Mouse (Mus musculus) C2C12 (cell line): ENCODE measurements around the gene Coq10a. TPM values are rescaled to one million over a fixed set of nuclear protein-coding genes. Genes with fewer than 3 reads are reported as not detected.

ENCODE experiments used
- H3K27me3 ChIP-seq: one replicate; pipeline ENCODE4 v1.6.1; 2011; ENCODE audit not compliant: control insufficient read depth, insufficient read depth, insufficient read length
- H3K36me3 ChIP-seq: one replicate; pipeline ENCODE4 v1.6.1; 2011; ENCODE audit not compliant: control insufficient read depth, insufficient read depth
- H3K4me3 ChIP-seq: one replicate; pipeline ENCODE4 v1.5.1; 2011; ENCODE audit warnings: mild to moderate bottlenecking, control low read depth; ENCODE audit not compliant: poor library complexity, insufficient read depth, severe bottlenecking
- H3K79me2 ChIP-seq: one replicate; pipeline ENCODE4 v1.6.1; 2011; ENCODE audit not compliant: control insufficient read depth, insufficient read depth
- H3K79me3 ChIP-seq: one replicate; pipeline ENCODE4 v1.6.1; 2011; ENCODE audit warnings: low read depth, control low read depth
- H3ac ChIP-seq: one replicate; pipeline ENCODE3; 2011; ENCODE audit warnings: low read depth; ENCODE audit not compliant: control insufficient read depth, insufficient read length
- CEBPB ChIP-seq: IDR thresholded peaks from one replicate; pipeline ENCODE4 v1.6.1; 2011; ENCODE audit warnings: low read depth, mild to moderate bottlenecking, control low read depth, moderate library complexity
- CTCF ChIP-seq: IDR thresholded peaks from one replicate; pipeline ENCODE4 v1.5.1; 2011; ENCODE audit not compliant: control insufficient read depth, insufficient read depth, insufficient read length
- FOSL1 ChIP-seq: IDR thresholded peaks from one replicate; pipeline ENCODE4 v1.8.0; 2011; ENCODE audit warnings: mild to moderate bottlenecking, low read length; ENCODE audit not compliant: poor library complexity, insufficient read depth, severe bottlenecking
- MAX ChIP-seq: IDR thresholded peaks from one replicate; pipeline ENCODE4 v1.6.1; 2011; ENCODE audit warnings: mild to moderate bottlenecking, control low read depth
- MYOD1 ChIP-seq: IDR thresholded peaks from one replicate; pipeline ENCODE4 v1.6.1; 2011; ENCODE audit warnings: low read depth; ENCODE audit not compliant: control insufficient read depth, insufficient read length
- MYOG ChIP-seq: IDR thresholded peaks from one replicate; pipeline ENCODE4 v1.6.1; 2011; ENCODE audit not compliant: control insufficient read depth, insufficient read length; ENCODE audit errors: extremely low read depth
- USF1 ChIP-seq: IDR thresholded peaks from one replicate; pipeline ENCODE4 v1.6.1; 2011; ENCODE audit warnings: low read depth, mild to moderate bottlenecking, control low read depth, moderate library complexity
- polyA plus RNA-seq: library from polyadenylated mRNA; unstranded; fragments of >200 nt; fragmentation: generic; extraction: Trizol; gene quantifications from one replicate; pipeline ENCODE4 v1.2.1, GENCODE M21; 2012; ENCODE audit warnings: missing spikeins

Coq10a gene
- polyA plus RNA-seq, 1 experiment: 13.7 TPM

- TF ChIP-seq FOSL1 (no peak), CEBPB (no peak)
Observed at GRCm38 (mm10) chr10:128369599-128369998, 802 bp upstream of the Coq10a start.

GRCm38 (mm10) chr10:128369218-128369543, 384 bp upstream of the Coq10a start:
- TF ChIP-seq FOSL1: no peak
- TF ChIP-seq USF1: no peak
- TF ChIP-seq MAX: no peak
- TF ChIP-seq MYOG: no peak
- no peak for TF ChIP-seq CTCF
- no peak for TF ChIP-seq MYOD1
- Histone ChIP-seq H3K79me2 (no peaks in the 10 kb centered on the region), H3K4me3 (peak overlapping the region; percentile 42), H3ac (peak overlapping the region; percentile 59), H3K79me3 (no peaks in the 10 kb centered on the region), H3K36me3 (peaks cover 13% of the 10 kb centered on the region), H3K27me3 (no peaks in the 10 kb centered on the region)

More at GRCm38 (mm10) chr10:128369599-128369998, 802 bp upstream of the Coq10a start:
- H3K79me2 ChIP-seq: no peaks in the 10 kb centered on the region
- no peak overlapping the region for H3K4me3 ChIP-seq
- no peak overlapping the region for H3ac ChIP-seq
- H3K27me3 ChIP-seq: no peaks in the 10 kb centered on the region
- H3K79me3 ChIP-seq: no peaks in the 10 kb centered on the region
- peaks cover 9% of the 10 kb centered on the region for H3K36me3 ChIP-seq

- H3K79me3 ChIP-seq: no peaks in the 10 kb centered on the region
- peak overlapping the region; percentile 83 for H3ac ChIP-seq
- no peaks in the 10 kb centered on the region for H3K27me3 ChIP-seq
- no peaks in the 10 kb centered on the region for H3K79me2 ChIP-seq
- no peak for TF ChIP-seq CTCF
- H3K36me3 ChIP-seq: peaks cover 25% of the 10 kb centered on the region
- H3K4me3 ChIP-seq: peak overlapping the region; percentile 42
Observed at GRCm38 (mm10) chr10:128367899-128368401, 847 bp downstream of the Coq10a start.

GRCm38 (mm10) chr10:128362568-128362967, 6.2 kb downstream of the Coq10a start:
- Histone ChIP-seq H3K36me3 (peaks cover 75% of the 10 kb centered on the region), H3K79me3 (no peaks in the 10 kb centered on the region), H3K79me2 (no peaks in the 10 kb centered on the region), H3ac (no peak overlapping the region), H3K4me3 (no peak overlapping the region), H3K27me3 (no peaks in the 10 kb centered on the region)
- TF ChIP-seq CTCF (peak; percentile 16), CEBPB (no peak)

GRCm38 (mm10) chr10:128361836-128362235, 7.0 kb downstream of the Coq10a start:
- TF ChIP-seq CTCF (no peak), MYOD1 (no peak), CEBPB (no peak), USF1 (no peak), MYOG (no peak), MAX (no peak), FOSL1 (no peak)
- Histone ChIP-seq H3K79me3 (no peaks in the 10 kb centered on the region), H3K79me2 (no peaks in the 10 kb centered on the region), H3K4me3 (no peak overlapping the region), H3K27me3 (no peaks in the 10 kb centered on the region), H3K36me3 (peaks cover 81% of the 10 kb centered on the region), H3ac (no peak overlapping the region)

GRCm38 (mm10) chr10:128359226-128359625, 9.6 kb downstream of the Coq10a start:
- TF ChIP-seq MYOD1 (no peak), FOSL1 (no peak), MYOG (no peak), USF1 (no peak), CTCF (no peak), CEBPB (no peak), MAX (no peak)

GRCm38 (mm10) chr10:128358796-128359195, 10.0 kb downstream of the Coq10a start:
- no peaks in the 10 kb centered on the region for H3K27me3 ChIP-seq
- H3K36me3 ChIP-seq: peaks cover 93% of the 10 kb centered on the region

More at GRCm38 (mm10) chr10:128359226-128359625, 9.6 kb downstream of the Coq10a start:
- Histone ChIP-seq H3ac (no peak overlapping the region), H3K79me2 (no peaks in the 10 kb centered on the region), H3K27me3 (no peaks in the 10 kb centered on the region), H3K36me3 (peaks cover 93% of the 10 kb centered on the region), H3K79me3 (peaks cover 2% of the 10 kb centered on the region), H3K4me3 (no peak overlapping the region)

More at GRCm38 (mm10) chr10:128358796-128359195, 10.0 kb downstream of the Coq10a start:
- Histone ChIP-seq H3K79me3 (peaks cover 2% of the 10 kb centered on the region), H3K79me2 (no peaks in the 10 kb centered on the region), H3ac (no peak overlapping the region), H3K4me3 (no peak overlapping the region)
- no peak for TF ChIP-seq USF1
- TF ChIP-seq CTCF: no peak
- TF ChIP-seq FOSL1: no peak
- no peak for TF ChIP-seq MYOD1
- no peak for TF ChIP-seq MAX
- TF ChIP-seq MYOG: no peak
- no peak for TF ChIP-seq CEBPB
